Mouse (Mus musculus) CH12F3 (cell line): ENCODE measurements around the gene Atxn1.

Source experiments
- in situ Hi-C: fragments of 300-500 bp; cut with MboI; formaldehyde crosslinking; loops from 2 replicates; pipeline ENCODE4 v1.14.3; 2020; ENCODE audit warnings: low sequenced_read_pairs

Atxn1 gene

DNA sequence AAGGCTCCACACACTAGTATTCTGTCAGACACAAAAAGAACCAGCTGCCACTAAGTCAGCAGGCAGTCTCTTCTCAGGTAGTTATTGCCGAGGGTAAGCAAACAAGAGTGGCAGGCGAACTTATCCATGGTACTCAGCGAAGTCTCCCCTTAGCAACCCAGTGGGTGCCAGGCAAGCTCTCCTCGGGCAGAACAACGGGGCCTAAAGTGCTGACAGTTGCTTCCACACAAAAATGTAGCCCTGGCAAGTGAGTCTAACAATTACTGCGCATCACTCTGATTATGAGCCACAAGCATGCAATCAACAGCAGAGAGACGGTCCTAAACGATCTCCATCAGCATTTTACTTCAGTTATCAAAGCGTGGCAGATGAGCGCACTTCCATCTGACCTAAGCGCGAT is 224.4 kb downstream of the Atxn1 start:
- in situ Hi-C loops, result no loop called here

- in situ Hi-C loops, result no loop called here
Observed at GRCm38 (mm10) chr13:45736241-45736640, 228.6 kb downstream of the Atxn1 start.

DNA sequence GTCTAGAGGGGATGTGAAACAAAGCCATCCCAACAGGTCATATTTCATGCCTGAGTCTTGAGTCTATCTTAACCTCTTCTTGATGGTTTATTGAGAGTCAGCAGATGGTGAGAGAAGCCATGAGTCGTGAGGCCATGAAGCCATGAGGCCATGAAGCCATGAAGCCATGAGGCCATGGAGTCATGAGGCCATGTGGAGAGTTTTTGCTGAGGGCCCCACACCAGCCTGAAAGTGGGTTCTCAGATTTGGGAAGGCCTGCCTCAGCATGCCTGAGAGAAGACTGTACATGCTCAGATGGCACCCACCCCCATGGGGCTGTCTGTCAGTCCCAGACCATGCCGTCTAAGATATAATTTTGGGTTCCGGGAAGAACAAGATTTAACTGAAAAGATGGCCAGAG is 229.0 kb downstream of the Atxn1 start:
- in situ Hi-C loops, result no loop called here

- in situ Hi-C loops, result no loop called here
Observed at GRCm38 (mm10) chr13:45734531-45734930, 230.3 kb downstream of the Atxn1 start.

DNA sequence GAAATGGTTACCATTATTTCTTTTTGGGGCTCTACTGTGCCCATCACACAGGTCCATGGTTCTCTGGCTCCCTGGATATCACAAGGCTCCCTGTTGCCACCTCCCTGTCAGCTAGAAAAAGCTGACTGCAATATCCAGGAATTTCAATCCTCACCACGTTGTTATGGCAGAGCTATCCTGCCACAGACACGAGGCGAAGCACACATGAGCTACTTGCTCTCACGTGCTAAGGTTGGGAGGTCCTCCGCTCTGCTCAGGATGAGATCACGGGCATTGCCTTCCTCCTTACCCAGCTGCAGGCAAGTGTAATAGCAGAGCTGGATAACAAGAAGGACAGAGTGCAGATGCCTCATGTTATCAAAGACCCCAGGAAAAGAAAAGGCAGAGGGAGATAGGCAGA is 232.2 kb downstream of the Atxn1 start:
- in situ Hi-C loops, result no loop called here

- in situ Hi-C loops, result no loop called here
Observed at GRCm38 (mm10) chr13:45726917-45727316, 237.9 kb downstream of the Atxn1 start.

DNA sequence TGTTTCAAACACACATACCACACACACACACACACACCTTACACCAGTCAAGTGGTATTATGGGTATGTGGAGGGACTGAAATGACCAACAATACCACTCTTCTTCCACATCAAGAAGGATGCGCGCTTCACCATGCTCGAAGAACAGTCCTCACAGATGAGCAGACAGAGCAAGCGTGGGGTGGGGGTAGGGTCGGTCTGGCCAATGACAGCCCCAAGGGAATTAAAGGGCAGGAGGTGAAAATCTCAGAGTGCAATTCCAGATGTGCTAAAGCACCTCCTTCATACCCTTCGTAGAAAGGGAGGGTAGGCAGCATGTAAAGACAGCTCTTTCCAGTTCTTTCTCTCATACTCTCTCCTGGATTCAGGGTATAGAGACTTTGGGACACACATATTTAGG is 238.6 kb downstream of the Atxn1 start:
- in situ Hi-C loops, result no loop called here

DNA sequence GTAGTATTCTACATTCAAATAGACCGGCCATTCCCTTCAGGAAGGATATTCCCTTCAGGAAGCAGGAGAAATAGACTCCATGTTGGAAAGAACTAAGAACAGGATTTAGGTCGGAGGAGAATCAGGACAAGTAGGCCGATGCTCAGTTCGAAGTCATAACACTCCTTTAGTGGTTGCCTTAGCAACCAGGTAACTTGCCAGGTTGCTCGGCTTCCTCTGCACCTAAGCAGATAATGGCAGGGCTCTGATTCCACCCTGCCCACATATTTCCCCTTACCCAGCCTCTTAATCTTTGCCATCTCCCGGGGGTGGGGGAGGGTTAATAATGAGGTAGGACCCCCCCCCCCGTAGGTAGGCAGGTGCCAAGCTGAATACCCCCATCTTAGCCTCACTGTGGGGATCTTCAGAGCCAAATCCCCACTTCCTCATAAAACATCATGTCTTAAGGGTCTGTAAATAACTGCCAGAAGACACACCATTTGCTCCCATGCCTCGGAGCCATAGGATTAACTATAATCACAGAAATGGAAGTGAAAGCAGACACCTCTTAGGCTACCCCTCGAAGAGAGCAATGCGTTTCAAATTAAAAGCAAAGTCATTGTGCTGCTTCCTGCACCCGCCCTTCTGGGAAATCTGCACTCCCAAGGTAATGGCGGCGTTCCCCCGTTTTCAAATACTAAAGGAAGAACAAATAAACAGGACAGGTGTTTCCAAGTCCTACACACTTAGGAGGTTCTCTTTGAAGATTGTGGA is 240.1 kb downstream of the Atxn1 start:
- in situ Hi-C loops, result no loop called here

DNA sequence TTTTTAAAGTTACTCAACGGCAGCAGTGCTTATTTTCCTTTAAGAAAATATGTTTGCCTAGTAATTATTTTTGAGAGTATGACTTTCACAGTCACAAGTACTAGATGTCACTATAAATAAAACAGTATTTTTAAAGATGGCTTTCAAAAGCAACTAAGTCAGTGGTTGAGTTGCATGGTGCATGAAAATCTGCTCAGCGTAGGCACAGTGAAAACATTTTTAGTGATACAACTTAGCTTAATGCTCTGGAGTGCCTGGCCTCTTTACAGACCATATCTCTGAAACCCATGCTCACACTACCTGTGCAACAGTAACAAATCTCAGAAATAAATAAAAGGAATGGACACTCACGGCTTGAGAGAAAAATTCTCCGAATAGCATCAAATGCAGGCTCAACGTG is 241.9 kb downstream of the Atxn1 start:
- in situ Hi-C loops, result no loop called here

- in situ Hi-C loops, result no loop called here
Observed at GRCm38 (mm10) chr13:45721621-45722020, 243.2 kb downstream of the Atxn1 start.

- in situ Hi-C loops, result no loop called here
Observed at GRCm38 (mm10) chr13:45718850-45719249, 246.0 kb downstream of the Atxn1 start.

DNA sequence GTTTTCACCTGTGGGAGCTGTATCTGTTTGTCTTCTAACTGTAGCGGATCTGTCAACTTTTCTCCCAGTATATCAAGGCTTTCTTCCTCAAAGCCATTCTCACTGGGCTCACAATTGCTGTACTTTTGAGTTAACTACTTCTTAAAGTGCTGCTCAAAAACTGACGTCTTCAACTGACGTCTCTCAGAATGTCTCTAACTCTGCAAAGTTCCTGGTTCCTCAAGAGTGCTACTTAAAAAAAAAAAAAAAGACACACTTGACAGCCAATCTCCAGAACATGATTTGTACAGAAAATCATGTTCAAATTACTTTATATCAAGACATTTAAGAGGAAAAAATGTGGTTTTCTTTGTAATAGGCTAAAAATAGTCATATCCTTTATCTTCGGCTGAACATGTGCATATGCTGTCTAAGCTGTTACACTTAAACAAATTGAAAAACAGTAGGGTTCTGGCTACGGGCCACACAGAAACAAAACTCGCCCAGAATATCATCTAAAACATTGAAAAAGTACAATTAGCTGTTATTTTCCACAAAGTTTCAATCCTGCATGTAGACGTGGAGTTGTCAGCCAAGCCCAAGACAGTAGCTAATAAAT is 249.1 kb downstream of the Atxn1 start:
- in situ Hi-C loops, result no loop called here

DNA sequence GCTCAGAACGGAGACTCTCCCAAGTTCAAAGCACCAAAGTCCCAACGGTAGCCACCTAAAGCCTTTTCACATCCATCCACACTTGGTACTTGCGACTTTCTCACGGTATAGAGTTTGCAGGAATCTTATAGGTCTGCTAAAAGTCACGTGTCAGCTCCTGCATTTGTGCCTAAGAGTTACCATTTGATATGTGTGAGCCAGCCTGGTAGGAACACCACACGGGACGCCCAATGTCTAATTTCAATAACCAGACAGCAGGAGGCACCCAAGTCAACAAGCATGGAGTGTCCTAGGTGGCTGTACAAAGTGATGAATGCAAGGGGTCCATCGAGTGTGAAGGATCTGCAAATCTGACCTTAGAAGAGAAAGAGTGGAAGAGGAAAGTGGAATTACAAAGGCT is 254.8 kb downstream of the Atxn1 start:
- in situ Hi-C loops, result no loop called here

GRCm38 (mm10) chr13:45709402-45709801 is 255.4 kb downstream of the Atxn1 start:
- in situ Hi-C loops, result no loop called here

- in situ Hi-C loops, result no loop called here
Observed at GRCm38 (mm10) chr13:45701296-45701790, 263.5 kb downstream of the Atxn1 start.

- in situ Hi-C loops, result no loop called here
Observed at GRCm38 (mm10) chr13:45698982-45699381, 265.8 kb downstream of the Atxn1 start.

DNA sequence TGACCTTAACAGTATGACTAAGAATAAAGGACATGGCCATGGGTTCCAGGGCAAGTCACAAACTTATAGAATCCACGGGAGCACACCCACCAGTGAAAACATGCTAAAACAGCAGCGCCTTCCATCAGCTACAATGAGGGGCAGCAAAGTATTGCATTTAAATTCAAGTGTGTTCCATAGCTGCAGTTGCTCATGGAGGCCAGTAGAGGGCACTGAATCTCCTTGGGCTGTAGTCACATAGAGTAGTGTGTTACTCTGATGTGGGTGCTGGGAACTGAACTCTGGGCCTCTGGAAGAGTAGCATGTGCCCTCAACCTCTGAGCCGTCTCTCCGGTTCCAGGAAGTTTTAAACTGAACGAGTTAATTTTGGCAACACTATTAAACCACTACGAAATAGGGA is 268.8 kb downstream of the Atxn1 start:
- in situ Hi-C loops, result no loop called here

GRCm38 (mm10) chr13:45694921-45695437 is 269.8 kb downstream of the Atxn1 start:
- in situ Hi-C loops, result no loop called here

DNA sequence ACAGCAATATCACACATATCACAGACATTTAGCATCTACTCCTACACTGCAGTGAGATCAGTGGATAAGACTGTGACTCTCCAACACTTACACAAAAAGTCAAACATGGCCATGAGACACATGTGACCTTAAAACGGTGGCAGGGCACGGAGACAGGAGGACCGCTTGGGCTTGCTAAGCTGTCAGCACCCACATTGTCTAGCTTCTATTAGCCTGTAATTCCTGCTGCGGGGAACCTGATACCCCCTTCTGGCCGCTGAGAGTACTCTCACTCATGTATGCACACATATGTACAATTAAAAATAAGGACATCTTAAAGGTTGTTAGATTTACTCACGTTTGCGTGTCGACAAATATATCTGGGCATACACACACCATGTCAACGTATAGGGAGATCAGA is 270.9 kb downstream of the Atxn1 start:
- in situ Hi-C loops, result no loop called here

DNA sequence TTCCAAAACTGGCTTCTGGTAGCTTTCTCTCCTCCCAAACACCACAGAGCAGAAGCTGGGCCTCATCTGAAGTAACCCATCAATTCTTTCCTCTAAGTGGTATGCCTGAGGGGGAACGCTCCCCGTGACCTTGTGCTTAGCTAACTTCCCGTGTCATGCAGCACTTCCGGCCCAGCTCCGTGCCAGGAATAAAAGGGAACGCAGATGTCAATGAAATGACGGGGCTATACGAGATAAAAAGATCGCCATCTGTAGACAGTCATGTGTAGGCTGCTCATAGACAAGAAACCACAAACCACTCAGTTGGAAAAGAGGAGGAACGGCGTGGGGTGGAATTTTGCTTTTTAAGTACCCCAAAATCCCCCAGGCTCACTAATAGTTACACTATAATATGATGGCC is 271.3 kb downstream of the Atxn1 start:
- in situ Hi-C loops, result no loop called here

GRCm38 (mm10) chr13:45693126-45693525 is 271.7 kb downstream of the Atxn1 start:
- in situ Hi-C loops, result no loop called here

GRCm38 (mm10) chr13:45692440-45692839 is 272.4 kb downstream of the Atxn1 start:
- in situ Hi-C loops, result no loop called here
